ENCODE assay signal across 32 mouse cellular contexts in genomic region chr3:146162197-146162596, GRCm38 (mm10). TPM values are rescaled to one million over a fixed set of nuclear protein-coding genes. Genes with fewer than 3 reads are reported as not detected.
DNase-seq lines count a peak whose midpoint lies in the region; ATAC-seq and TF ChIP-seq lines count a peak whose summit lies in the region.
"Had no signal": no experiment of that assay in that cellular context is flagged by ENCODE, and none has a peak within 500 bp of the region (broad histone marks: within the 10 kb centered on the region; RNA-seq: fewer than 3 reads in every experiment).

No protein-coding gene starts in this region.

- no peak for TF ChIP-seq POLR2A in kidney, adult 2 months (IDR thresholded peaks at IDR 0.05; ENCODE audit: low read depth, low read length)

- peak; percentile 18 for DNase-seq in kidney, adult 2 months
- no peak for DNase-seq in kidney, postnatal 14 days
- peak; percentile 37 for DNase-seq in NIH3T3 (ENCODE audit: low read depth)
- DNase-seq in heart, adult 11 months = no peak
- no peak for DNase-seq in midbrain, embryonic 14.5 days
- DNase-seq: adrenal gland, postnatal 36 days; cerebellum, adult 18-20 months; cerebellum, postnatal 10 days; gastrocnemius, postnatal 25 days; heart, adult 18-20 months; heart, postnatal 36 days; kidney, adult 11 months; lung, postnatal 36 days; retina, postnatal 1 day; right cerebral cortex, postnatal 14 days; spleen, adult 18-20 months had no signal

- 73% methylated on average over 4 of the region's 4 CpGs for WGBS in kidney, adult 2 months
- 65% methylated on average over 4 of the region's 4 CpGs for WGBS in intestine, embryonic 16.5 days
- 78% methylated on average over 4 of the region's 4 CpGs for WGBS in forebrain, embryonic 16.5 days
- 84% methylated on average over 4 of the region's 4 CpGs for WGBS in midbrain, embryonic 14.5 days

- no peak overlapping the region for H3K4me2 ChIP-seq in intestine, embryonic 16.5 days (ENCODE audit: low read depth, low read length)
- no peak overlapping the region for H3K4me2 ChIP-seq in forebrain, embryonic 16.5 days (ENCODE audit: low read length)
- no peak overlapping the region for H3K4me2 ChIP-seq in midbrain, embryonic 14.5 days (ENCODE audit: low read length)
- H3K4me2 ChIP-seq: embryonic facial prominence, embryonic 15.5 days; forebrain, embryonic 13.5 days; heart, embryonic 11.5 days; hindbrain, embryonic 12.5 days; kidney, embryonic 15.5 days; limb, embryonic 12.5 days; liver, embryonic 15.5 days; midbrain, embryonic 13.5 days had no signal

- no peak overlapping the region for H3K27ac ChIP-seq in kidney, adult 2 months (ENCODE audit: insufficient read depth, low read depth, low read length)
- H3K27ac ChIP-seq in intestine, embryonic 16.5 days (ENCODE audit: low read length) = no peak overlapping the region
- H3K27ac ChIP-seq in forebrain, embryonic 16.5 days (ENCODE audit: low read length) = no peak overlapping the region
- H3K27ac ChIP-seq in midbrain, embryonic 14.5 days (replicated peaks; ENCODE audit: low read depth, low read length) = no peak overlapping the region
- H3K27ac ChIP-seq: embryonic facial prominence, embryonic 10.5 days; embryonic facial prominence, embryonic 15.5 days; forebrain, embryonic 13.5 days; hindbrain, embryonic 12.5 days; hindbrain, postnatal 0 days; kidney, embryonic 15.5 days; layer of hippocampus, adult 2 months; left cerebral cortex, adult 2 months; limb, embryonic 12.5 days; liver, embryonic 15.5 days; midbrain, embryonic 13.5 days had no signal

- no peak for TF ChIP-seq CTCF in kidney, adult 2 months (conservative IDR thresholded peaks at IDR 0.05; ENCODE audit: insufficient read depth, insufficient read length, low read depth, low read length)

- H3K36me3 ChIP-seq in kidney, adult 2 months (ENCODE audit: control insufficient read depth, insufficient read depth, low read length) = no peaks in the 10 kb centered on the region
- H3K36me3 ChIP-seq in intestine, embryonic 16.5 days (ENCODE audit: control insufficient read depth, insufficient read depth, low read length) = no peaks in the 10 kb centered on the region
- H3K36me3 ChIP-seq in forebrain, embryonic 16.5 days (ENCODE audit: control insufficient read depth, insufficient read depth) = no peaks in the 10 kb centered on the region
- H3K36me3 ChIP-seq in midbrain, embryonic 14.5 days (ENCODE audit: control insufficient read depth, insufficient read depth, low read length) = no peaks in the 10 kb centered on the region
- H3K36me3 ChIP-seq: embryonic facial prominence, embryonic 10.5 days; embryonic facial prominence, embryonic 15.5 days; hindbrain, embryonic 12.5 days; kidney, embryonic 15.5 days; limb, embryonic 12.5 days; midbrain, embryonic 13.5 days had no signal

- H3K4me1 ChIP-seq in kidney, adult 2 months (ENCODE audit: control insufficient read depth, insufficient read depth, low read length) = no peaks in the 10 kb centered on the region
- H3K4me1 ChIP-seq in intestine, embryonic 16.5 days (ENCODE audit: control insufficient read depth, insufficient read depth, low read length) = peaks cover 3% of the 10 kb centered on the region; the same call in 1 of the 2 replicates
- H3K4me1 ChIP-seq in forebrain, embryonic 16.5 days (replicated peaks; ENCODE audit: control insufficient read depth, insufficient read depth, low read length) = no peaks in the 10 kb centered on the region
- H3K4me1 ChIP-seq in midbrain, embryonic 14.5 days (ENCODE audit: control insufficient read depth, insufficient read depth, low read length) = no peaks in the 10 kb centered on the region
- H3K4me1 ChIP-seq: embryonic facial prominence, embryonic 15.5 days; forebrain, embryonic 13.5 days; hindbrain, embryonic 12.5 days; liver, embryonic 15.5 days; midbrain, embryonic 13.5 days had no signal

- no peak overlapping the region for H3K4me3 ChIP-seq in kidney, adult 2 months (ENCODE audit: insufficient read depth, low read depth, low read length)
- no peak overlapping the region for H3K4me3 ChIP-seq in intestine, embryonic 16.5 days (ENCODE audit: low read length)
- H3K4me3 ChIP-seq in forebrain, embryonic 16.5 days (replicated peaks; ENCODE audit: low read length) = no peak overlapping the region
- H3K4me3 ChIP-seq in midbrain, embryonic 14.5 days (replicated peaks; ENCODE audit: low read depth, low read length) = no peak overlapping the region
- H3K4me3 ChIP-seq: embryonic facial prominence, embryonic 10.5 days; embryonic facial prominence, embryonic 15.5 days; forebrain, embryonic 13.5 days; hindbrain, embryonic 12.5 days; kidney, embryonic 15.5 days; layer of hippocampus, adult 2 months; left cerebral cortex, adult 2 months; limb, embryonic 12.5 days; liver, embryonic 15.5 days; midbrain, embryonic 13.5 days had no signal

- peak; percentile 85 for ATAC-seq in intestine, embryonic 16.5 days
- ATAC-seq in forebrain, embryonic 16.5 days = no peak
- ATAC-seq in midbrain, embryonic 14.5 days (ENCODE audit: low FRiP score, low TSS enrichment) = no peak
- ATAC-seq: forebrain, embryonic 13.5 days; hindbrain, postnatal 0 days; midbrain, embryonic 13.5 days had no signal

- H3K9ac ChIP-seq in intestine, embryonic 16.5 days (ENCODE audit: low read depth, low read length) = no peak overlapping the region
- H3K9ac ChIP-seq in forebrain, embryonic 16.5 days (replicated peaks; ENCODE audit: low read depth, low read length) = no peak overlapping the region
- no peak overlapping the region for H3K9ac ChIP-seq in midbrain, embryonic 14.5 days (replicated peaks; ENCODE audit: low read length)
- H3K9ac ChIP-seq: embryonic facial prominence, embryonic 15.5 days; forebrain, embryonic 13.5 days; hindbrain, embryonic 12.5 days; kidney, embryonic 15.5 days; limb, embryonic 12.5 days; liver, embryonic 15.5 days; midbrain, embryonic 13.5 days had no signal

- no peaks in the 10 kb centered on the region for H3K27me3 ChIP-seq in kidney, adult 2 months (replicated peaks; ENCODE audit: control insufficient read depth, insufficient read depth, low read length)
- no peaks in the 10 kb centered on the region for H3K27me3 ChIP-seq in intestine, embryonic 16.5 days (replicated peaks; ENCODE audit: control insufficient read depth, insufficient read depth, low read length)
- H3K27me3 ChIP-seq in forebrain, embryonic 16.5 days (replicated peaks; ENCODE audit: control insufficient read depth, insufficient read depth, low read length) = no peaks in the 10 kb centered on the region
- no peaks in the 10 kb centered on the region for H3K27me3 ChIP-seq in midbrain, embryonic 14.5 days (ENCODE audit: control insufficient read depth, insufficient read depth, low read length)
- H3K27me3 ChIP-seq: embryonic facial prominence, embryonic 15.5 days; forebrain, embryonic 13.5 days; hindbrain, embryonic 12.5 days; kidney, embryonic 15.5 days; limb, embryonic 12.5 days; liver, embryonic 15.5 days; midbrain, embryonic 13.5 days had no signal

- no peaks in the 10 kb centered on the region for H3K9me3 ChIP-seq in intestine, embryonic 16.5 days (ENCODE audit: control insufficient read depth, low read length)
- no peaks in the 10 kb centered on the region for H3K9me3 ChIP-seq in forebrain, embryonic 16.5 days (ENCODE audit: control insufficient read depth, low read length)
- H3K9me3 ChIP-seq in midbrain, embryonic 14.5 days (ENCODE audit: control insufficient read depth, low read length) = no peaks in the 10 kb centered on the region
- H3K9me3 ChIP-seq: embryonic facial prominence, embryonic 10.5 days; embryonic facial prominence, embryonic 15.5 days; forebrain, embryonic 13.5 days; hindbrain, embryonic 12.5 days; kidney, embryonic 15.5 days; limb, embryonic 12.5 days; liver, embryonic 15.5 days; midbrain, embryonic 13.5 days had no signal

RNA-seq across cellular contexts. Expression of gene Mcoln2, which starts 12.6 kb away (rescaled TPM):
- polyA plus RNA-seq in kidney, adult 2 months (2012; rRNA removed) = 3.2 and 3.5 TPM in 2 replicates
- polyA plus RNA-seq in intestine, embryonic 16.5 days (2015; fragmentation: Nextera tagmentation; extraction: Ambion mirVana) = 8.1 and 8.8 TPM in 2 replicates
- 0.10 TPM in 1 of 2 replicates, not detected in the other for polyA plus RNA-seq in forebrain, embryonic 16.5 days (2015; fragmentation: Nextera tagmentation; extraction: Ambion mirVana)
- polyA plus RNA-seq in midbrain, embryonic 14.5 days (2014; fragmentation: Nextera tagmentation; extraction: Ambion mirVana) = 0.30 TPM in 1 of 2 replicates, not detected in the other
- polyA plus RNA-seq: neural tube, embryonic 14.5 days had no signal

RNA-seq across cellular contexts. Expression of gene Mcoln3, which starts 44.9 kb away (rescaled TPM):
- 17.3 and 17.9 TPM in 2 replicates for polyA plus RNA-seq in kidney, adult 2 months (2012; rRNA removed)
- 74.3 and 102 TPM in 2 replicates for polyA plus RNA-seq in intestine, embryonic 16.5 days (2015; fragmentation: Nextera tagmentation; extraction: Ambion mirVana)
- 0.18 and 0.34 TPM in 2 replicates for polyA plus RNA-seq in forebrain, embryonic 16.5 days (2015; fragmentation: Nextera tagmentation; extraction: Ambion mirVana)
- polyA plus RNA-seq in midbrain, embryonic 14.5 days (2014; fragmentation: Nextera tagmentation; extraction: Ambion mirVana) = 0.20 and 0.61 TPM in 2 replicates
- polyA plus RNA-seq: liver, adult 2 months had no signal

RNA-seq across cellular contexts. Expression of gene Wdr63, which starts 54.3 kb away (rescaled TPM):
- polyA plus RNA-seq in kidney, adult 2 months (2012; rRNA removed) = 0.10 TPM in 1 of 2 replicates, not detected in the other
- 0.49 TPM in 1 of 2 replicates, not detected in the other for polyA plus RNA-seq in intestine, embryonic 16.5 days (2015; fragmentation: Nextera tagmentation; extraction: Ambion mirVana)
- 0.62 and 0.92 TPM in 2 replicates for polyA plus RNA-seq in forebrain, embryonic 16.5 days (2015; fragmentation: Nextera tagmentation; extraction: Ambion mirVana)
- 0.51 and 0.83 TPM in 2 replicates for polyA plus RNA-seq in midbrain, embryonic 14.5 days (2014; fragmentation: Nextera tagmentation; extraction: Ambion mirVana)
- polyA plus RNA-seq: limb, embryonic 12.5 days; liver, embryonic 15.5 days had no signal

RNA-seq across cellular contexts. Expression of gene Lpar3, which starts 58.6 kb away (rescaled TPM):
- 33.7 and 39.8 TPM in 2 replicates for polyA plus RNA-seq in kidney, adult 2 months (2012; rRNA removed)
- 2.8 and 3.1 TPM in 2 replicates for polyA plus RNA-seq in intestine, embryonic 16.5 days (2015; fragmentation: Nextera tagmentation; extraction: Ambion mirVana)
- 0.30 and 0.35 TPM in 2 replicates for polyA plus RNA-seq in forebrain, embryonic 16.5 days (2015; fragmentation: Nextera tagmentation; extraction: Ambion mirVana)
- 0.58 TPM in 1 of 2 replicates, not detected in the other for polyA plus RNA-seq in midbrain, embryonic 14.5 days (2014; fragmentation: Nextera tagmentation; extraction: Ambion mirVana)

Comparison
In these comparisons a context has a peak if more than half of its experiments do, and no peak if none do; other contexts are left out.
1. DNase-seq: peak in kidney, adult 2 months (single experiment) and NIH3T3 (single experiment); none in kidney, postnatal 14 days (single experiment), heart, adult 11 months (single experiment) and midbrain, embryonic 14.5 days (single experiment).
2. RNA of gene Mcoln3, which starts 44.9 kb away (polyA plus RNA-seq): 74.3 to 102 TPM in intestine, embryonic 16.5 days and 17.3 to 17.9 TPM in kidney, adult 2 months; 0.20 to 0.61 TPM in midbrain, embryonic 14.5 days and 0.18 to 0.34 TPM in forebrain, embryonic 16.5 days; every median in the first group is over 10 times any median in the second.